Mouse (Mus musculus): ENCODE measurements around the gene Wasf3. TPM values are rescaled to one million over a fixed set of nuclear protein-coding genes. Genes with fewer than 3 reads are reported as not detected.
A peak's percentile ranks its signal among the peaks of the same experiment; 100 is the strongest.

Gene Wasf3
- not detected in 2 replicates for total RNA-seq (2015; ENCODE audit: low replicate concordance)
- total RNA-seq (2017; ENCODE audit: low replicate concordance): not detected in 2 replicates

DNA sequence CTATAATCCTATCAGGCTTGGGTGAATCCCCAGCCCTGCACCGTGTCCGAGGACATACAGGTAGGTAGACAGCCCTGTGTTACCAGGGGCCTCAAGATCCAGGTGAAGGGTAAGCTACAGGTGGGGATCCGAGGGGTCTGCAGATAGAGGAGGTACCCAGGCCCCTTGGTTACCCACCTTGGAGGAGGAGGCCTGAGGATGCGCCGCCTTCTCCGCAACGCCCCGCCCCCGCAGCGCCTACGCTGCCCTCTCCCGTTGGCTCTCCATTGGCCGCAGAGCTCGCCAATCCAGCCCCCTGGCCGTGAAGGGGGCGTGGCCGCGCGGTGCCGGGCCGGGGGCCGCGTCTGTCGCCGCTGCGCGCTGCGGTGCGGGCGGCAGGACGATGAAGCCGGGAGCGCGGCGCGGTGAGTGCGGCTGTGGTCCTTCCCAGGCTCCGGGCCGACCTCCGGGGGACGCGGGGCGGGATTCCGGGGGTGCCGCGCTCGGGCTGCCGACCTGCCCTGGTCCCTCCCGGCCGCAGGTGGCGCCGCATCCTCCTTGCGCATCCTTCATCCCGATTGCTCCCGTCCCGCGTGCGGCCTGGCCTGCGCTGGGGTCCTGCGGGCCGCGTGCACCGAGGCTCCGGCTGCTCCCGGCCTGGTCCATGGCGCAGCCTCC, at the start of gene Wasf3:
Gene Wasf3, plus strand, starts transcription at position 51 of the 657 bp plus-strand sequence.
- ATAC-seq (replicated peaks; ENCODE audit: low FRiP score, poor library complexity, severe bottlenecking): no peak

DNA sequence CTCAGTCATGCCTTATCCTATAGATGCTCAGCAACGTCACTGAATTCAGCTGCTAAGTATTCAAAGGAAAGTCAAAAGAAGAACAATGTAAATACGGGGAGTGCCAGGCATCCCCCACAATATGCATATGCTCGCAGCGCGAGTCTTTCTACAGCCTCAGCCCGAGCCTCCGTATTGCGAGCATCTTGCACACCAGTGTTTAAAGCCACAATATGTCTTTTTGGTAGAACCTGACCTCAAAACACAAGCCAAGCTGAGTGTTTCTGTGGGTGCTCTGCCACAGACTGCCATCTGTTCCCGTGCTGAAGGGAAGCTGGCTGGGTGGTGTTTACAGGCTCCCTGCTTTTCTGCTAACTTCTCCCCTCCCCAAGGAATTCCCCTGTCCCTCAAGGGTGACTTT, 46.7 kb upstream of the Wasf3 start:
- no peak for ATAC-seq (replicated peaks; ENCODE audit: low FRiP score, poor library complexity, severe bottlenecking)

DNA sequence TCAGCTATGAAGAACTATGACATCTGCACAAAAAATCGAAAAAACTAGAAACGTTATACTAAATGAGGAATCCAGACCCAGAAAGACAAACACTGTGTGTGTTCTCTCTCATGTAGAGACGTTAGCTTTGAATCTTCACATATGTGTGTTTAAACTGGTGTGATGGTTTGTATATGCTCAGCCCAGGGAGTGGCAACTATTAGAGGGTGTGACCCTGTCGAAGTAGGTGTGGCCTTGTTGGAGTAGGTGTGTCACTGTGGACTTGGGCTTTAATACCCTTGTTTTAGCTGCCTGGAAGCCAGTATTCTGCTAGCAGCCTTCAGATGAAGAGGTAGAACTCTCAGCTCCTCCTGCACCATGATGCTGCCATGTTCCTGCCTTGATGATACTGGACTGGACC, 44.7 kb upstream of the Wasf3 start:
- ATAC-seq (replicated peaks; ENCODE audit: low FRiP score, poor library complexity, severe bottlenecking): peak; percentile 61; the same call in 1 of the 2 replicates

DNA sequence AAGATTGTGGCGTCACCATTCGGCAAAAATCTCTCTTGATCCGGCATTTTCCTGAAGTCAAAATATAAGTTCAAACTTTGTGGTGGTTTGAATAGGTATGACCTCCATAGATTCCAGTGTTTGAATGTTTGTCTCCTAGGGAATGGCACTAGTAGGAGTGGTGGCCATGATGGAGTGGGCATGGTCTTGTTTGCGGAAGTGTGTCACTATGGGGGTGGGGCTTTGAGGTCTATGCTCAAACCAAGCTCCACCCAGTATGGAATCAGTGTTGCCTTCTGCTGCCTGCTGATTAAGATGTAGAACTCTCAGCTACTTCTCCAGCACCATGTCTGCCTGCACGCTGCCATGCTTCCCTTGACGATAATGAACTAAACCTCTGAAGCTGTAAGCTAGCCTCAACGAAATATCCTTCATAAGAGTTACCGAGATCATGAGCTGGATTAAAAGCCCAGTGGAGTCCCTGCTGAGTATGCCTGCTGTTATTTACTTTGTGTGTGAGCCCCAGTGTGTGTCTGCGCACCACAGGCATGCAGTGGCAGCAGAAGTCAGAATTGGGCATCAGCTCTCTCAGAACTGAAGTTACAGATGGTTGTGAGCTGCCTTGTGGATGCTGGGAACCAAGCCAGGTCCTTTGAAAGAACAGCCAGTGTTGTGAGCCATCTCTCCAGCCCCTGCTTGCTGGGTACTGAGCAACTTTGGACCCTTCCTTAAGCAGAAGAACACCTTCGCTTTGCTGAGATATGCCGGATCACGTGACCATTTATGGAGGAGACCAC, 39.7 kb upstream of the Wasf3 start:
- ATAC-seq (replicated peaks; ENCODE audit: low FRiP score, poor library complexity, severe bottlenecking): no peak

DNA sequence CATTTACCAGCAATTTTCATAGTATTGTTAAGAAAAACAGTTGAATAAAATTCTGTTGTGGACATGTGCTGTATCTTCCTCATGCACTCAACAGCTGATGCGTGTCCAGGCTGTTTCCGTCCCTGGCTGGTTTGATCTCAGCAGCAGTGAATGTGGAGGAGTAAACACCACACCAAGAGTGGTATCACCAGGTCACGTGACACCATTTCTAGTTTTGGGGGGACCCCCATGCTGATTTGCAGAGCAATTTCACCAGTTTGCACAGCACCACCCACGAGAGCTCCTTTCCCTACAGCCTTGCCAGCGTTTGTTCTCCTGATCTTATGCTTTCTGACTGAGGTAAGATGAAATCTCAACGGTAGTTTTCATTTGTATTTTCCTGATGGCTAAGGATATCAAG, 37.7 kb upstream of the Wasf3 start:
- no peak for ATAC-seq (replicated peaks; ENCODE audit: low FRiP score, poor library complexity, severe bottlenecking)

DNA sequence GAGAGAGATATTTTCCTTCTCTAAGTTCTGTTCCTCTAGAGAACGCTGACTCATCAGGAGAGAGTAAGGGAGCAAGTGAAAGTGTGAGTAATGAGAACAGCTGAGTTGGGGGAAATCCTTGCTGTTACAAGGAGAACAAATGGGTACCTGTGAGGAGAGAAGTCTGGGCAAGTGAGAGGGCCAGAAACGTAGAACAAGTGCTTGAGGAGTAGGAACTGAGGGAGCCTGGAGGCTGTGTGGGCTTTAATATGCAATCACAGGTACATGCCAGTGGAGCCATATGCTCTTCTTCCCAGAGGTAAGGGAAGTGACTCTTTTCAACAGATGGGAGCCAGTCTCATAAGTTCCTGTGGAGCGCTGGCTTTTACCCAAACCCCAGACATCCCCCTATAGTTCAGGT, 35.6 kb upstream of the Wasf3 start:
- no peak for ATAC-seq (replicated peaks; ENCODE audit: low FRiP score, poor library complexity, severe bottlenecking)

DNA sequence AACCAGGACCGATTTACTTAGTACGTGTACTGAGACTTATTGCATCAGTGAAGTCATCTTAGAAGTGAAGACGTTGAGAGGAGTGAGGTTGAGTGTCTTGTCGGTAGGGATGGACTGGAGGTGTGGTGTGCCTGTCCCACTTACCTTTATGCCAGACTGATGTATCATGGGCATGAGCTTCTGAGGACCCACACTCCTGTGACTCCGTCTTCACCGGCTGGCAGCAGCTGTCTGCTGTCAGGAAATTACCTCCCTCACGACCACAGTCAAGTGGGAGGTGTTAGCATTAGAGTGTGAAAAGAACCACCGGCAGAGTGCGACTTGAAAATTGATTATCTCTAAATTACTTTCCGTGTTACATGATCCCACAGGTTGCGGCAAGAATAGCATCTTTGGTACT, 34.0 kb upstream of the Wasf3 start:
- ATAC-seq (replicated peaks; ENCODE audit: low FRiP score, poor library complexity, severe bottlenecking): no peak

DNA sequence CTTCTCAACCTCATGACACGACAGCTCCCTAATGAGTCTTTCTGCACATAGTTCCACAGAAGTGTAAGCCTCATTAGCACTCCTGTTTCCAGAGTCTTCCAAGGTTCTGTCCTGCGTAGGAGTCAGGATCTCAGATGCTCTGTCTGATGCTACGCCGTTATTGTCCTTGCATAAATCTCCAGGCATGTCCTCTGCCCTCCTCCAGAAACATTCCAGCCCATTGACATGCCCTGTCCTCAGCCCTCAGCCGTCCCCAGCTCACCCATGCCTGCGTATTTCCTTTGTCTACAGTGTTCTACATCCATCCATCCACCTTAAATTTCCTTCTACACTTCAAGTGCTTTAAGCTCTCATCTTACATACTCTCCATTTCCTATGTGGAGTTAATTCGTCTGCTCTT, 32.8 kb upstream of the Wasf3 start:
- ATAC-seq (replicated peaks; ENCODE audit: low FRiP score, poor library complexity, severe bottlenecking): no peak

DNA sequence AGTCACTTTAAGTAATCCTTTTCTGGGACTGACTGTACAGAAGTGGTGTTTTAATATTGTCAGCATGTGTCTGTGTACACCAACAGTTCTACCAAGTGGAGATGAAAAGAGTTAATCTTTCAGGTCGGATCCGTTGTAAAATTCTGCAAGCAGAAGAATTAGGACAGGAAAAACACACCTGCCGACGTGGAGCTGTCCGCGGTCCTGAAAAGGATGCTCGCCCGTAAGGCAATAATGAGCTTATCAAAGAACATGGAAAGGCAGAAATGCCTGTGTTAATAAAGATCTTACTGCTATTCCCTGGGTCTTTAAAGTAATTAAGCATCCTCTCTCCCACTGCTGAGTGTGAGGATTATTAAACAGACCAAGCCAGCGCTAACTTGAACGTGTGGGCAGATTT, 24.4 kb upstream of the Wasf3 start:
- ATAC-seq (replicated peaks; ENCODE audit: low FRiP score, poor library complexity, severe bottlenecking): no peak

GRCm38 (mm10) chr5:146362711-146363110, 22.1 kb upstream of the Wasf3 start:
- no peak for ATAC-seq (replicated peaks; ENCODE audit: low FRiP score, poor library complexity, severe bottlenecking)

GRCm38 (mm10) chr5:146368356-146368755, 16.4 kb upstream of the Wasf3 start:
- no peak for ATAC-seq (replicated peaks; ENCODE audit: low FRiP score, poor library complexity, severe bottlenecking)

DNA sequence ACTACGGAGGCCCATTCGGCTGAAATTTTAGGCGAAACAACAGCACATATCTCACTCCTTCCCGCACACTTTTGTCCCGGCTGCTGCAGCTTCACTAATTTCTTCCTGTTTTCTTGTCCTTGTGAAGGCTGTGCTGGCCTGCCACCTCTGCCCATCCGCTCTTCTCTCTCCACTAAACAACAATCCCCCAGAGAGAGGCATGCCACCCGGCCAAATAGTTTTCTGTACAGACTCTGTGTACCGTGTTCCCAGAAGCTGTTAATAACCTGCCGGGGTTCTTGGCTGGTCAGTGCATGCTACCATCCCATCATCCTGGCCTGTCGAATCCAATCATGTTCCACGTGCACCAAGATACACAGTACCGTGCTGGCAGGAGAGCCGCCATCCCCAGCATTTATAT, 15.8 kb upstream of the Wasf3 start:
- no peak for ATAC-seq (replicated peaks; ENCODE audit: low FRiP score, poor library complexity, severe bottlenecking)

DNA sequence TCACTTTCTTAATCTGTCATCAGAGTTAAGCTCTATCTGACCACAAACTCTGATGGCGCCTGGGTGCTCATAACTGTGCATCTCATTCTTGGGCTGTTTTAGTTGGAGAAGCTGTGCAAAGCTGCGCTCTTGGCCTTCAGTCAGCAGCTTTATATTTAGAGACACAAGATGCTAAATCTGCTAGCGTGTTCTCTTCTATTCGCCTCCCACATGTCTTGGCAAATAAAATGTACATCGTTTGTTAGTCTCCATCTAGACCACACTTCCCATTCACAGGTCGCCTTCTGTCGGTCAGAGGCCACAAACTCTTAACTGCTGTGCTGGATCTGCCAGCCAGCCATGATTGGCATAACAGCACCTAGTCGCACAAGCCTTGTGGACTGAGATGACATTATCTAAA, 14.0 kb upstream of the Wasf3 start:
- ATAC-seq (replicated peaks; ENCODE audit: low FRiP score, poor library complexity, severe bottlenecking): no peak

- ATAC-seq (replicated peaks; ENCODE audit: low FRiP score, poor library complexity, severe bottlenecking): no peak
Observed at GRCm38 (mm10) chr5:146373238-146373637, 11.5 kb upstream of the Wasf3 start.

- 0 out of 2 replicates have a peak, but pooled peaks have one; percentile 34 for ATAC-seq (replicated peaks; ENCODE audit: low FRiP score, poor library complexity, severe bottlenecking)
Observed at GRCm38 (mm10) chr5:146376601-146377000, 8.2 kb upstream of the Wasf3 start.

GRCm38 (mm10) chr5:146380041-146380440, 4.7 kb upstream of the Wasf3 start:
- ATAC-seq (replicated peaks; ENCODE audit: low FRiP score, poor library complexity, severe bottlenecking): no peak

DNA sequence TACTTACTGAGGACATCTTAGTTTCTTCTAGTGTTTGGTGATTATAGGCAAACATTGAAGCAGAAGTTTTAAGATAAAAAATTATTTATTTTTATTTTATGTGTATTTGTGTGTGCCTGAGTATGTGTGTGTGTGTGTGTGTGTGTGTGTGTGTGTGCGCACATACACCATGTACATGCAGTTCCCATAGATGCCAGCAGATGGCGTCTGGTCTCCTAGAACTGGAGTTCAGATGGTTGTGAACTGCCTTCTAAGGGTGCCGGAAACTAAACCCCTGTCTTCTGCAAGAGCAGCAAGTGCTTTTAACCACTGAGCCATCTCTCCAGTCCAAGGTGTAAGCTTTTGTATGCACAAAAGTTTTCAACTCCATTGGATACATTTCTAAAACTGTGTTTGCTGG, 2.5 kb upstream of the Wasf3 start:
- ATAC-seq (replicated peaks; ENCODE audit: low FRiP score, poor library complexity, severe bottlenecking): no peak

GRCm38 (mm10) chr5:146383401-146383800, 1.4 kb upstream of the Wasf3 start:
- ATAC-seq (replicated peaks; ENCODE audit: low FRiP score, poor library complexity, severe bottlenecking): no peak

GRCm38 (mm10) chr5:146385989-146386388, 1.2 kb downstream of the Wasf3 start:
- no peak for ATAC-seq (replicated peaks; ENCODE audit: low FRiP score, poor library complexity, severe bottlenecking)

GRCm38 (mm10) chr5:146386906-146387305, 2.1 kb downstream of the Wasf3 start:
- no peak for ATAC-seq (replicated peaks; ENCODE audit: low FRiP score, poor library complexity, severe bottlenecking)

DNA sequence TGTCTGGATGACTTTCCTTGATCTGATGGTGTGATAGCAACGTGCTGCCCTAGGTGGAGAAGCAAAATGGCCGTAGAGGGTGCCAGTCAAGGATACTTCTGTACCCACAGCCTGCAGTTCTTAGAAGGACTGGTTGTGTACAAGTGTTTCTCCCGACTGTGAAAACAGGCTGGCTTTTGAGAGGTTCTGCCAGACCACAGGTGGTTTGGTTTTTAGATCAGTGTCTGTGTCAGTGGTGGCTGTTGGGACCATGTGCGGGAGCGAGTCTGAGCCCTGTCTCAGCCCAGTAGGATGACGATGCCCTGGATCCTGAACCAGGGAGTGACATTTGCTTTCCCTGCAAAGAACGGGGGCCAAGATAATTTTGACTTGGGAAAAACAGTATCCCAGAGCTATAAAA, 9.8 kb downstream of the Wasf3 start:
- ATAC-seq (replicated peaks; ENCODE audit: low FRiP score, poor library complexity, severe bottlenecking): no peak
